Mouse (Mus musculus) liver, postnatal 0 days (tissue): Measurements from ENCODE around the gene BC029722. TPM values are rescaled to one million over a fixed set of nuclear protein-coding genes. Genes with fewer than 3 reads are reported as not detected.

Experiments used
- ATAC-seq: fragments of 200-750 bp; cut with Nextera tagmentation; 2 replicates; pipeline ENCODE4 v1.8.0; 2017; ENCODE audit warnings: mild to moderate bottlenecking, moderate library complexity
- DNase-seq: peaks from one replicate; pipeline ENCODE4 v3.0.0-alpha.2; 2016
- H3K27ac ChIP-seq: fragments of 300-500 bp; sonication (generic); 2 replicates; pipeline ENCODE4 v1.5.1; 2014; ENCODE audit warnings: antibody characterized with exemption, moderate library complexity, mild to moderate bottlenecking, low read depth
- H3K27me3 ChIP-seq: fragments of 300-500 bp; sonication (generic); 2 replicates; pipeline ENCODE4 v1.6.1; 2014; ENCODE audit warnings: low read length, control low read depth, mixed read lengths; ENCODE audit not compliant: insufficient read depth
- H3K36me3 ChIP-seq: fragments of 300-500 bp; sonication (generic); replicated peaks from 2 replicates; pipeline ENCODE4 v1.6.1; 2014; ENCODE audit warnings: mild to moderate bottlenecking, control low read depth, low read length, moderate library complexity, mixed read lengths; ENCODE audit not compliant: insufficient read depth
- H3K4me1 ChIP-seq: fragments of 300-500 bp; sonication (generic); 2 replicates; pipeline ENCODE4 v1.6.1; 2014; ENCODE audit warnings: antibody characterized with exemption, mild to moderate bottlenecking, control low read depth; ENCODE audit not compliant: insufficient read depth
- H3K4me2 ChIP-seq: fragments of 300-500 bp; sonication (generic); 2 replicates; pipeline ENCODE4 v1.6.1; 2014; ENCODE audit warnings: low read depth, mild to moderate bottlenecking, low read length, moderate library complexity, mixed read lengths
- H3K4me3 ChIP-seq: fragments of 300-500 bp; sonication (generic); 2 replicates; pipeline ENCODE4 v1.5.1; 2014; ENCODE audit warnings: low read depth, low read length
- H3K9ac ChIP-seq: fragments of 300-500 bp; sonication (generic); replicated peaks from 2 replicates; pipeline ENCODE4 v1.6.1; 2014; ENCODE audit warnings: mild to moderate bottlenecking, moderate library complexity
- H3K9me3 ChIP-seq: fragments of 300-500 bp; sonication (generic); 2 replicates; pipeline ENCODE4 v1.6.1; 2016; ENCODE audit warnings: mild to moderate bottlenecking, control low read depth, low read length, mixed read lengths
- CTCF ChIP-seq: sonication (generic); IDR thresholded peaks from 2 replicates; pipeline ENCODE4 v1.5.1; 2016; ENCODE audit warnings: antibody characterized with exemption, low read depth
- EP300 ChIP-seq: IDR thresholded peaks from 2 replicates; pipeline ENCODE4 v1.6.1; 2016; ENCODE audit warnings: antibody characterized with exemption, low read depth, mild to moderate bottlenecking
- WGBS: fragments of 180-500 bp; shearing (Covaris S2); extraction: QIAGEN DNeasy Blood & Tissue Kit; methylation state at CpG from one replicate; pipeline ENCODE4 v1.1.7; 2014; ENCODE audit not compliant: insufficient replicate concordance; 5-methylcytosine and 5-hydroxymethylcytosine counted together
- polyA plus RNA-seq: library from polyadenylated mRNA; unstranded; fragments of >200 nt; fragmentation: Nextera tagmentation; extraction: Ambion mirVana; gene quantifications from 2 replicates; pipeline ENCODE4 v1.2.1, GENCODE M21; 2015

BC029722 gene
- polyA plus RNA-seq, 1 experiment from 2014 or later, result 6.6 TPM

- ATAC-seq, result no peak
- Histone ChIP-seq H3K4me3 (peak overlapping the region; percentile 22; the same call in 1 of the 2 replicates), H3K9ac (no peak overlapping the region), H3K27me3 (peaks cover 52% of the 10 kb centered on the region), H3K27ac (no peak overlapping the region), H3K4me2 (no peak overlapping the region), H3K4me1 (no peaks in the 10 kb centered on the region), H3K9me3 (no peaks in the 10 kb centered on the region), H3K36me3 (no peaks in the 10 kb centered on the region)
- 47% methylated on average over 11 of the region's 11 CpGs for WGBS
- no peak for DNase-seq
- TF ChIP-seq EP300 (no peak), CTCF (no peak)
Measured at GRCm38 (mm10) chr2:155774261-155774926, 44.8 kb downstream of the BC029722 start.

- DNase-seq, result no peak
- Histone ChIP-seq H3K36me3 (no peaks in the 10 kb centered on the region), H3K9ac (no peak overlapping the region), H3K27ac (no peak overlapping the region), H3K27me3 (peaks cover 52% of the 10 kb centered on the region), H3K9me3 (no peaks in the 10 kb centered on the region), H3K4me1 (no peaks in the 10 kb centered on the region), H3K4me3 (no peak overlapping the region), H3K4me2 (no peak overlapping the region)
- ATAC-seq, result no peak
- TF ChIP-seq EP300, result no peak
- no peak for TF ChIP-seq CTCF
- WGBS, result 55% methylated on average over 4 of the region's 4 CpGs
Measured at GRCm38 (mm10) chr2:155773664-155774063, 45.6 kb downstream of the BC029722 start.

Other genes with a start within 250 kb of the BC029722 start
- gene Gss, start 226.6 kb downstream of the BC029722 start, polyA plus RNA-seq, result 48.9 and 49.3 TPM in 2 replicates
- 0.15 and 0.38 TPM in 2 replicates for gene Myh7b, start 208.2 kb downstream of the BC029722 start, polyA plus RNA-seq
- 41.5 and 43.2 TPM in 2 replicates for gene Trpc4ap, start 127.0 kb downstream of the BC029722 start, polyA plus RNA-seq
- 28.4 and 30.2 TPM in 2 replicates for gene Edem2, start 90.0 kb downstream of the BC029722 start, polyA plus RNA-seq
- gene Gm17581, start 83.6 kb downstream of the BC029722 start, polyA plus RNA-seq, result not detected in 2 replicates
- 1.1 and 1.7 TPM in 2 replicates for gene Procr, start 68.3 kb downstream of the BC029722 start, polyA plus RNA-seq
- gene Mmp24, start 44.1 kb downstream of the BC029722 start, polyA plus RNA-seq, result not detected in 2 replicates
- gene Eif6, start 7.5 kb upstream of the BC029722 start, polyA plus RNA-seq, result 120 and 130 TPM in 2 replicates
- 0.15 and 0.19 TPM in 2 replicates for gene Fam83c, start 15.4 kb upstream of the BC029722 start, polyA plus RNA-seq
- 29.3 and 31.7 TPM in 2 replicates for gene Uqcc1, start 110.9 kb upstream of the BC029722 start, polyA plus RNA-seq
- gene Gm15557, start 121.3 kb upstream of the BC029722 start, polyA plus RNA-seq, result not detected in 2 replicates
- gene Gdf5, start 125.9 kb upstream of the BC029722 start, polyA plus RNA-seq, result not detected in 2 replicates
- 3.1 and 5.0 TPM in 2 replicates for gene Cep250, start 137.0 kb upstream of the BC029722 start, polyA plus RNA-seq
- gene 6430550D23Rik, start 188.6 kb upstream of the BC029722 start, polyA plus RNA-seq, result 0.64 and 0.90 TPM in 2 replicates
- 64.5 and 64.8 TPM in 2 replicates for gene Ergic3, start 188.6 kb upstream of the BC029722 start, polyA plus RNA-seq
- gene Fer1l4, start 233.5 kb upstream of the BC029722 start, polyA plus RNA-seq, result not detected in 2 replicates
- gene Spag4, start 245.7 kb upstream of the BC029722 start, polyA plus RNA-seq, result 0.54 and 0.74 TPM in 2 replicates